Mouse (Mus musculus): ENCODE results near the gene Stambpl1. TPM values are rescaled to one million over a fixed set of nuclear protein-coding genes. Genes with fewer than 3 reads are reported as not detected.

The Stambpl1 gene
- polyA plus RNA-seq (2012; rRNA removed), result 1.6 and 2.2 TPM in 2 replicates

GRCm38 (mm10) chr19:34192008-34192963 lies at the start of gene Stambpl1:
TSS of gene Stambpl1 (plus strand) at chr19:34192229.
- no peaks in the 10 kb centered on the region for H3K27me3 ChIP-seq (replicated peaks; ENCODE audit: control insufficient read depth, insufficient read depth, low read length)
- peak; percentile 70 for DNase-seq
- no peaks in the 10 kb centered on the region for H3K36me3 ChIP-seq (ENCODE audit: control insufficient read depth, insufficient read depth, low read length)
- peak within 1 kb of the TSS; percentile 29; the same call in 1 of the 2 replicates for H3K27ac ChIP-seq (ENCODE audit: insufficient read depth, low read depth, low read length)
- TF ChIP-seq CTCF (conservative IDR thresholded peaks at IDR 0.05; ENCODE audit: insufficient read depth, insufficient read length, low read depth, low read length), result no peak
- no peak for TF ChIP-seq POLR2A (IDR thresholded peaks at IDR 0.05; ENCODE audit: low read depth, low read length)
- WGBS, result under 1% methylated on average over 62 of the region's 62 CpGs
- H3K4me1 ChIP-seq (ENCODE audit: control insufficient read depth, insufficient read depth, low read length), result no peaks in the 10 kb centered on the region
- peak within 1 kb of the TSS; percentile 61 for H3K4me3 ChIP-seq (ENCODE audit: insufficient read depth, low read depth, low read length)

GRCm38 (mm10) chr19:34148421-34148820 lies 43.6 kb upstream of the Stambpl1 start:
- no peak for TF ChIP-seq CTCF (conservative IDR thresholded peaks at IDR 0.05; ENCODE audit: insufficient read depth, insufficient read length, low read depth, low read length)
- no peak for TF ChIP-seq POLR2A (IDR thresholded peaks at IDR 0.05; ENCODE audit: low read depth, low read length)
- H3K36me3 ChIP-seq (ENCODE audit: control insufficient read depth, insufficient read depth, low read length), result no peaks in the 10 kb centered on the region
- H3K4me3 ChIP-seq (ENCODE audit: insufficient read depth, low read depth, low read length), result no peak overlapping the region
- no peaks in the 10 kb centered on the region for H3K4me1 ChIP-seq (ENCODE audit: control insufficient read depth, insufficient read depth, low read length)
- H3K27ac ChIP-seq (ENCODE audit: insufficient read depth, low read depth, low read length), result no peak overlapping the region
- DNase-seq, result no peak
- whole genome bisulfite sequencing, result 74% methylated on average over 4 of the region's 4 CpGs
- H3K27me3 ChIP-seq (replicated peaks; ENCODE audit: control insufficient read depth, insufficient read depth, low read length), result no peaks in the 10 kb centered on the region; the same call in 1 of the 2 replicates

- H3K4me1 ChIP-seq (ENCODE audit: control insufficient read depth, insufficient read depth, low read length), result no peaks in the 10 kb centered on the region
- no peak overlapping the region for H3K27ac ChIP-seq (ENCODE audit: insufficient read depth, low read depth, low read length)
- TF ChIP-seq POLR2A (IDR thresholded peaks at IDR 0.05; ENCODE audit: low read depth, low read length) (no peak), CTCF (conservative IDR thresholded peaks at IDR 0.05; ENCODE audit: insufficient read depth, insufficient read length, low read depth, low read length) (no peak; the same call in 1 of the 2 replicates)
- 78% methylated on average over 1 of the region's 1 CpGs for WGBS
- H3K36me3 ChIP-seq (ENCODE audit: control insufficient read depth, insufficient read depth, low read length), result no peaks in the 10 kb centered on the region
- H3K27me3 ChIP-seq (replicated peaks; ENCODE audit: control insufficient read depth, insufficient read depth, low read length), result no peaks in the 10 kb centered on the region; the same call in 1 of the 2 replicates
- peak; percentile 19 for DNase-seq
- no peak overlapping the region for H3K4me3 ChIP-seq (ENCODE audit: insufficient read depth, low read depth, low read length)
Observed at GRCm38 (mm10) chr19:34151909-34152308, 40.1 kb upstream of the Stambpl1 start.

GRCm38 (mm10) chr19:34153263-34154144 lies 38.5 kb upstream of the Stambpl1 start:
- no peak for DNase-seq
- no peaks in the 10 kb centered on the region for H3K4me1 ChIP-seq (ENCODE audit: control insufficient read depth, insufficient read depth, low read length)
- H3K36me3 ChIP-seq (ENCODE audit: control insufficient read depth, insufficient read depth, low read length), result no peaks in the 10 kb centered on the region
- no peak overlapping the region for H3K4me3 ChIP-seq (ENCODE audit: insufficient read depth, low read depth, low read length)
- no peak overlapping the region for H3K27ac ChIP-seq (ENCODE audit: insufficient read depth, low read depth, low read length)
- no peaks in the 10 kb centered on the region for H3K27me3 ChIP-seq (replicated peaks; ENCODE audit: control insufficient read depth, insufficient read depth, low read length)
- no peak for TF ChIP-seq CTCF (conservative IDR thresholded peaks at IDR 0.05; ENCODE audit: insufficient read depth, insufficient read length, low read depth, low read length)
- no peak for TF ChIP-seq POLR2A (IDR thresholded peaks at IDR 0.05; ENCODE audit: low read depth, low read length)
- 55% methylated on average over 6 of the region's 6 CpGs for WGBS

- Histone ChIP-seq H3K27ac (ENCODE audit: insufficient read depth, low read depth, low read length) (no peak overlapping the region), H3K4me3 (ENCODE audit: insufficient read depth, low read depth, low read length) (no peak overlapping the region), H3K27me3 (replicated peaks; ENCODE audit: control insufficient read depth, insufficient read depth, low read length) (no peaks in the 10 kb centered on the region), H3K36me3 (ENCODE audit: control insufficient read depth, insufficient read depth, low read length) (no peaks in the 10 kb centered on the region), H3K4me1 (ENCODE audit: control insufficient read depth, insufficient read depth, low read length) (no peaks in the 10 kb centered on the region)
- TF ChIP-seq CTCF (conservative IDR thresholded peaks at IDR 0.05; ENCODE audit: insufficient read depth, insufficient read length, low read depth, low read length) (no peak), POLR2A (IDR thresholded peaks at IDR 0.05; ENCODE audit: low read depth, low read length) (no peak)
- WGBS, result 81% methylated on average over 5 of the region's 5 CpGs
- no peak for DNase-seq
Observed at GRCm38 (mm10) chr19:34162693-34163092, 29.3 kb upstream of the Stambpl1 start.

- DNase-seq, result no peak
- H3K27me3 ChIP-seq (replicated peaks; ENCODE audit: control insufficient read depth, insufficient read depth, low read length), result no peaks in the 10 kb centered on the region
- H3K27ac ChIP-seq (ENCODE audit: insufficient read depth, low read depth, low read length), result no peak within 1 kb of the TSS
- TF ChIP-seq CTCF (conservative IDR thresholded peaks at IDR 0.05; ENCODE audit: insufficient read depth, insufficient read length, low read depth, low read length) (no peak), POLR2A (IDR thresholded peaks at IDR 0.05; ENCODE audit: low read depth, low read length) (no peak)
- no peaks in the 10 kb centered on the region for H3K4me1 ChIP-seq (ENCODE audit: control insufficient read depth, insufficient read depth, low read length)
- H3K4me3 ChIP-seq (ENCODE audit: insufficient read depth, low read depth, low read length), result no peak within 1 kb of the TSS
- WGBS, result 60% methylated on average over 5 of the region's 5 CpGs
- no peaks in the 10 kb centered on the region for H3K36me3 ChIP-seq (ENCODE audit: control insufficient read depth, insufficient read depth, low read length)
Observed at GRCm38 (mm10) chr19:34165891-34166290, 26.1 kb upstream of the Stambpl1 start, which contains the start of gene Ankrd22. TSS of gene Ankrd22 (minus strand) at chr19:34166053.
